Mouse (Mus musculus) forebrain, embryonic 16.5 days (tissue): ENCODE results near the gene Fgfr1op. TPM values are rescaled to one million over a fixed set of nuclear protein-coding genes. Genes with fewer than 3 reads are reported as not detected.
"Not testable (repeated sequence)": the region's sequence is repeated elsewhere in the genome, so short reads cannot be mapped to it uniquely, and the experiment has no call there.

ENCODE experiments used
- ATAC-seq: fragments of 200-750 bp; cut with Nextera tagmentation; 2 replicates; pipeline ENCODE4 v1.8.0; 2017; ENCODE audit warnings: mild to moderate bottlenecking, moderate library complexity
- H3K27ac ChIP-seq: fragments of 300-500 bp; sonication (generic); 2 replicates; pipeline ENCODE4 v1.5.1; 2014; ENCODE audit warnings: low read length, control low read depth
- H3K27me3 ChIP-seq: fragments of 300-500 bp; sonication (generic); replicated peaks from 2 replicates; pipeline ENCODE4 v1.6.1; 2014; ENCODE audit warnings: low read length; ENCODE audit not compliant: control insufficient read depth, insufficient read depth
- H3K36me3 ChIP-seq: fragments of 300-500 bp; sonication (generic); 2 replicates; pipeline ENCODE4 v1.6.1; 2014; ENCODE audit not compliant: control insufficient read depth, insufficient read depth
- H3K4me1 ChIP-seq: fragments of 300-500 bp; sonication (generic); replicated peaks from 2 replicates; pipeline ENCODE4 v1.6.1; 2014; ENCODE audit warnings: low read length; ENCODE audit not compliant: control insufficient read depth, insufficient read depth
- H3K4me2 ChIP-seq: fragments of 300-500 bp; sonication (generic); 2 replicates; pipeline ENCODE4 v1.6.1; 2014; ENCODE audit warnings: mild to moderate bottlenecking, low read length, control low read depth
- H3K4me3 ChIP-seq: fragments of 300-500 bp; sonication (generic); replicated peaks from 2 replicates; pipeline ENCODE4 v1.5.1; 2014; ENCODE audit warnings: mild to moderate bottlenecking, low read length, control low read depth
- H3K9ac ChIP-seq: fragments of 300-500 bp; sonication (generic); replicated peaks from 2 replicates; pipeline ENCODE4 v1.6.1; 2014; ENCODE audit warnings: low read depth, low read length, control low read depth
- H3K9me3 ChIP-seq: fragments of 300-500 bp; sonication (generic); 2 replicates; pipeline ENCODE4 v1.6.1; 2016; ENCODE audit warnings: low read length; ENCODE audit not compliant: control insufficient read depth
- WGBS: fragments of 180-500 bp; shearing (Covaris S2); extraction: QIAGEN DNeasy Blood & Tissue Kit; methylation state at CpG from one replicate; pipeline ENCODE4 v1.1.7; 2014; 5-methylcytosine and 5-hydroxymethylcytosine counted together
- polyA plus RNA-seq: library from polyadenylated mRNA; unstranded; fragments of >200 nt; fragmentation: Nextera tagmentation; extraction: Ambion mirVana; gene quantifications from 2 replicates; pipeline ENCODE4 v1.2.1, GENCODE M21; 2015

Fgfr1op gene
- polyA plus RNA-seq, 1 experiment from 2014 or later: 27.1 TPM

GRCm38 (mm10) chr17:8140210-8140609 is 25.1 kb upstream of the Fgfr1op start:
- WGBS: 30% methylated on average over 3 of the region's 3 CpGs
- not testable (repeated sequence) for H3K4me2 ChIP-seq, H3K4me1 ChIP-seq, H3K4me3 ChIP-seq, H3K9me3 ChIP-seq, ATAC-seq, H3K9ac ChIP-seq, H3K27ac ChIP-seq, H3K27me3 ChIP-seq, H3K36me3 ChIP-seq

GRCm38 (mm10) chr17:8143802-8144673 is 21.3 kb upstream of the Fgfr1op start:
- not testable (repeated sequence) for H3K4me3 ChIP-seq, H3K9ac ChIP-seq, H3K4me1 ChIP-seq, H3K36me3 ChIP-seq, H3K4me2 ChIP-seq, H3K9me3 ChIP-seq, H3K27ac ChIP-seq, H3K27me3 ChIP-seq, ATAC-seq
- 31% methylated on average over 12 of the region's 14 CpGs for WGBS

DNA sequence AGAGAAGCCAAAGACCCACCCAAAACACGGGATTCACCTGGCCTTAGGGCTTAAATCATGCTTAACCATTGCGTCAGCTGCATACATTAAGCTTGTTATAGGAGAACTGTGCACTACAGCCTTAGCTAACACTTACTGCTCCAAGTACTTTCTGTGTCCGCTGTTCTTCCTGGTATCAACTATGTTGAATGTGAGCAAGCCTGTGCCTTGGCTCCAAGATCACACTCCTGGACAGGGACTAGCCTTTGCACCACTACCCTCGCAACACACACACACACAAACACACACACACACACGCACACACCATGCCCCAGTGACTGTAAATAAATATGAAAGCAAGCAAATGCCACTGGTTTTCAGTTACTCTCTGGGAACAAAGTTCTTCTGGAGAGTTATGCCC is 18.4 kb upstream of the Fgfr1op start:
- H3K9ac ChIP-seq, H3K4me1 ChIP-seq: not testable (repeated sequence)
- 0 out of 2 replicates have a peak, but pooled peaks have one; percentile 1 for ATAC-seq

GRCm38 (mm10) chr17:8147439-8148316 is 17.6 kb upstream of the Fgfr1op start, which contains the start of the genes Gm49673 and Rnaset2a:
Gene Gm49673 (minus strand): TSS chr17:8147788.
Gene Rnaset2a (minus strand): TSS chr17:8148097.
- ATAC-seq: peak; percentile 98
- H3K27ac ChIP-seq, H3K9me3 ChIP-seq, H3K4me1 ChIP-seq, H3K36me3 ChIP-seq, H3K27me3 ChIP-seq: not testable (repeated sequence)
- Histone ChIP-seq H3K4me3 (peak within 1 kb of the TSS; percentile 53), H3K9ac (peak within 1 kb of the TSS; percentile 63), H3K4me2 (peak within 1 kb of the TSS; percentile 58)
- under 1% methylated on average over 40 of the region's 67 CpGs for WGBS

More for the DNA sequence above, 18.4 kb upstream of the Fgfr1op start:
- H3K4me3 ChIP-seq: peak overlapping the region; percentile 53
- not testable (repeated sequence) for H3K9me3 ChIP-seq, H3K27me3 ChIP-seq, H3K27ac ChIP-seq, H3K36me3 ChIP-seq
- peak overlapping the region; percentile 58 for H3K4me2 ChIP-seq
- 22% methylated on average over 5 of the region's 5 CpGs for WGBS

DNA sequence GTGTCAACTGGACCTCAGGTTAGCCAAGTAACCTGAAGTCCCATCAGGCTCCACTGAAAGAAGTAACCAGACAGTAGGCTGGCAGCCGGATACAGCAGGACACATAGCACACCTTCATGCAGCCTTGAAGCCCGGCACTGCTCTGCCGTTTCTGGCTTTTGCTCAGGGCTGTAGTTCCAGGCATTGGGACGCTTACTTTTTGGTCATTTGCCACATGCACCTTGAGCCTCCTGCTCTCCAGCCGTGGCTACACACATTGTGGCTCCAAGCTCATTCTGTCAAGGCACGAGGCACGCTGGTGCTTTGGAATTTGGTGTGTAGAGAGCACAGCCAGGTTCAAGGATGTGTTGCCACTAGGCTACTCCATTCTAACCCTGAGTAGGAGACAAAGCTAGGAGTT is 10.3 kb upstream of the Fgfr1op start:
- 88% methylated on average over 7 of the region's 7 CpGs for WGBS
- H3K27ac ChIP-seq, H3K9ac ChIP-seq, H3K4me1 ChIP-seq, H3K36me3 ChIP-seq, H3K4me2 ChIP-seq, H3K9me3 ChIP-seq, H3K27me3 ChIP-seq, ATAC-seq, H3K4me3 ChIP-seq: not testable (repeated sequence)

GRCm38 (mm10) chr17:8155982-8156381 is 9.3 kb upstream of the Fgfr1op start:
- H3K27me3 ChIP-seq, H3K4me1 ChIP-seq, H3K9ac ChIP-seq, H3K36me3 ChIP-seq, H3K9me3 ChIP-seq, ATAC-seq, H3K27ac ChIP-seq, H3K4me3 ChIP-seq, H3K4me2 ChIP-seq: not testable (repeated sequence)
- WGBS: no CpG with 5 or more reads among the region's 8 CpGs

- not testable (repeated sequence) for H3K27ac ChIP-seq, H3K9ac ChIP-seq, ATAC-seq, H3K4me3 ChIP-seq, H3K36me3 ChIP-seq, H3K4me1 ChIP-seq, H3K4me2 ChIP-seq, H3K9me3 ChIP-seq, H3K27me3 ChIP-seq
- WGBS: no CpG with 5 or more reads among the region's 1 CpGs
Observed at GRCm38 (mm10) chr17:8158627-8159026, 6.7 kb upstream of the Fgfr1op start.

GRCm38 (mm10) chr17:8160969-8161368 is 4.3 kb upstream of the Fgfr1op start:
- not testable (repeated sequence) for H3K4me2 ChIP-seq, H3K36me3 ChIP-seq, H3K27ac ChIP-seq, H3K4me3 ChIP-seq, H3K27me3 ChIP-seq, ATAC-seq, H3K4me1 ChIP-seq, H3K9ac ChIP-seq, H3K9me3 ChIP-seq
- WGBS: 12% methylated on average over 1 of the region's 3 CpGs

GRCm38 (mm10) chr17:8165608-8165945 is 276 bp downstream of the Fgfr1op start:
- not testable (repeated sequence) for H3K36me3 ChIP-seq, H3K4me1 ChIP-seq, ATAC-seq, H3K9me3 ChIP-seq, H3K9ac ChIP-seq, H3K27ac ChIP-seq, H3K27me3 ChIP-seq
- H3K4me2 ChIP-seq: peak overlapping the region; percentile 46
- H3K4me3 ChIP-seq: peak overlapping the region; percentile 51
- WGBS: under 1% methylated on average over 32 of the region's 42 CpGs
